Mouse (Mus musculus): Measurements from ENCODE around the gene Adam11. TPM values are rescaled to one million over a fixed set of nuclear protein-coding genes. Genes with fewer than 3 reads are reported as not detected.

The Adam11 gene
- polyA plus RNA-seq, 1 experiment = 3.6 TPM

GRCm38 (mm10) chr11:102749712-102750111 is 11.5 kb upstream of the Adam11 start:
- Histone ChIP-seq H3K4me3 (replicated peaks; ENCODE audit: extremely low read depth, low read depth, low read length) (no peak overlapping the region), H3K4me1 (ENCODE audit: control insufficient read depth, insufficient read depth, low read length) (no peaks in the 10 kb centered on the region)
- DNase-seq = no peak
- WGBS = 82% methylated on average over 2 of the region's 2 CpGs
- TF ChIP-seq POLR2A (IDR thresholded peaks at IDR 0.05; ENCODE audit: borderline replicate concordance, extremely low read depth, low read depth, low read length) (no peak), CTCF (IDR thresholded peaks at IDR 0.05; ENCODE audit: insufficient read depth, low read length) (no peak)

GRCm38 (mm10) chr11:102752896-102753590 is 8.2 kb upstream of the Adam11 start:
- 68% methylated on average over 13 of the region's 13 CpGs for WGBS

GRCm38 (mm10) chr11:102753591-102754324 is 7.5 kb upstream of the Adam11 start:
- no peak for DNase-seq
- Histone ChIP-seq H3K4me1 (ENCODE audit: control insufficient read depth, insufficient read depth, low read length) (no peaks in the 10 kb centered on the region), H3K4me3 (replicated peaks; ENCODE audit: extremely low read depth, low read depth, low read length) (no peak overlapping the region)
- TF ChIP-seq CTCF (IDR thresholded peaks at IDR 0.05; ENCODE audit: insufficient read depth, low read length) = no peak
- no peak for TF ChIP-seq POLR2A (IDR thresholded peaks at IDR 0.05; ENCODE audit: borderline replicate concordance, extremely low read depth, low read depth, low read length)
- WGBS = 46% methylated on average over 17 of the region's 18 CpGs

More at GRCm38 (mm10) chr11:102752896-102753590, 8.2 kb upstream of the Adam11 start:
- DNase-seq = no peak
- TF ChIP-seq POLR2A (IDR thresholded peaks at IDR 0.05; ENCODE audit: borderline replicate concordance, extremely low read depth, low read depth, low read length) (no peak), CTCF (IDR thresholded peaks at IDR 0.05; ENCODE audit: insufficient read depth, low read length) (no peak)
- no peaks in the 10 kb centered on the region for H3K4me1 ChIP-seq (ENCODE audit: control insufficient read depth, insufficient read depth, low read length)
- no peak overlapping the region for H3K4me3 ChIP-seq (replicated peaks; ENCODE audit: extremely low read depth, low read depth, low read length)

- Histone ChIP-seq H3K4me3 (replicated peaks; ENCODE audit: extremely low read depth, low read depth, low read length) (no peak overlapping the region), H3K4me1 (ENCODE audit: control insufficient read depth, insufficient read depth, low read length) (no peaks in the 10 kb centered on the region)
- 47% methylated on average over 4 of the region's 4 CpGs for WGBS
- TF ChIP-seq CTCF (IDR thresholded peaks at IDR 0.05; ENCODE audit: insufficient read depth, low read length) (no peak), POLR2A (IDR thresholded peaks at IDR 0.05; ENCODE audit: borderline replicate concordance, extremely low read depth, low read depth, low read length) (no peak)
- no peak for DNase-seq
Measured at GRCm38 (mm10) chr11:102754416-102754815, 6.8 kb upstream of the Adam11 start.

- no peak for DNase-seq
- Histone ChIP-seq H3K4me3 (replicated peaks; ENCODE audit: extremely low read depth, low read depth, low read length) (no peak overlapping the region), H3K4me1 (ENCODE audit: control insufficient read depth, insufficient read depth, low read length) (no peaks in the 10 kb centered on the region)
- 70% methylated on average over 7 of the region's 7 CpGs for WGBS
- TF ChIP-seq CTCF (IDR thresholded peaks at IDR 0.05; ENCODE audit: insufficient read depth, low read length) (no peak), POLR2A (IDR thresholded peaks at IDR 0.05; ENCODE audit: borderline replicate concordance, extremely low read depth, low read depth, low read length) (no peak)
Measured at GRCm38 (mm10) chr11:102755391-102755790, 5.8 kb upstream of the Adam11 start.

DNA sequence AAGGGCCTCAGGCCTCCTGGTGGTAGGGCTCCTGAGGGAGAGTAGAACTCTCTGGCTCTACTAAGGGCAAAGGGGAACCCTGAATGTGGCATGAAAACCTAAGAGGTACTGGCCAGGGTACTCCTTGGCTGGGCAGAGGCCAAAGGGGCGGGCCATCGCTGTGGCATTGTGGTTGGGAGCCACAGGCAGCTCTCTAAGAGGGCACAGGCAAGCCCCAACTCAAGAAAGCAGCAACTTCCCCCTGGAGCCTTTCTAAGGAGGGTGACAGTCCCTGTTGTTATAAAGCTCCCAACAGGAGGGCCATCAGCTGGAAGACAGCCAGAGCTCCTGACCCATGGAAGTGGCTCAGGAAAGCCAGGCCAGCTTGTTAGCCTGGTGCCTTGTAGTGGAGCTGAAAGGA is 2.3 kb upstream of the Adam11 start:
- Histone ChIP-seq H3K4me3 (replicated peaks; ENCODE audit: extremely low read depth, low read depth, low read length) (no peak overlapping the region), H3K4me1 (ENCODE audit: control insufficient read depth, insufficient read depth, low read length) (no peaks in the 10 kb centered on the region)
- DNase-seq = no peak
- no peak for TF ChIP-seq CTCF (IDR thresholded peaks at IDR 0.05; ENCODE audit: insufficient read depth, low read length)
- no peak for TF ChIP-seq POLR2A (IDR thresholded peaks at IDR 0.05; ENCODE audit: borderline replicate concordance, extremely low read depth, low read depth, low read length)
- 71% methylated on average over 2 of the region's 2 CpGs for WGBS

GRCm38 (mm10) chr11:102760805-102761308 is 382 bp upstream of the Adam11 start:
- no peak overlapping the region for H3K4me3 ChIP-seq (replicated peaks; ENCODE audit: extremely low read depth, low read depth, low read length)
- no peaks in the 10 kb centered on the region for H3K4me1 ChIP-seq (ENCODE audit: control insufficient read depth, insufficient read depth, low read length)
- DNase-seq = no peak
- TF ChIP-seq CTCF (IDR thresholded peaks at IDR 0.05; ENCODE audit: insufficient read depth, low read length) = no peak
- 38% methylated on average over 6 of the region's 6 CpGs for WGBS

- DNase-seq = no peak
- H3K4me1 ChIP-seq (ENCODE audit: control insufficient read depth, insufficient read depth, low read length) = no peaks in the 10 kb centered on the region
- H3K4me3 ChIP-seq (replicated peaks; ENCODE audit: extremely low read depth, low read depth, low read length) = no peak overlapping the region
- TF ChIP-seq CTCF (IDR thresholded peaks at IDR 0.05; ENCODE audit: insufficient read depth, low read length) (no peak), POLR2A (IDR thresholded peaks at IDR 0.05; ENCODE audit: borderline replicate concordance, extremely low read depth, low read depth, low read length) (no peak)
- WGBS = 24% methylated on average over 15 of the region's 15 CpGs
Measured at GRCm38 (mm10) chr11:102762248-102762647, 1.0 kb downstream of the Adam11 start.

DNA sequence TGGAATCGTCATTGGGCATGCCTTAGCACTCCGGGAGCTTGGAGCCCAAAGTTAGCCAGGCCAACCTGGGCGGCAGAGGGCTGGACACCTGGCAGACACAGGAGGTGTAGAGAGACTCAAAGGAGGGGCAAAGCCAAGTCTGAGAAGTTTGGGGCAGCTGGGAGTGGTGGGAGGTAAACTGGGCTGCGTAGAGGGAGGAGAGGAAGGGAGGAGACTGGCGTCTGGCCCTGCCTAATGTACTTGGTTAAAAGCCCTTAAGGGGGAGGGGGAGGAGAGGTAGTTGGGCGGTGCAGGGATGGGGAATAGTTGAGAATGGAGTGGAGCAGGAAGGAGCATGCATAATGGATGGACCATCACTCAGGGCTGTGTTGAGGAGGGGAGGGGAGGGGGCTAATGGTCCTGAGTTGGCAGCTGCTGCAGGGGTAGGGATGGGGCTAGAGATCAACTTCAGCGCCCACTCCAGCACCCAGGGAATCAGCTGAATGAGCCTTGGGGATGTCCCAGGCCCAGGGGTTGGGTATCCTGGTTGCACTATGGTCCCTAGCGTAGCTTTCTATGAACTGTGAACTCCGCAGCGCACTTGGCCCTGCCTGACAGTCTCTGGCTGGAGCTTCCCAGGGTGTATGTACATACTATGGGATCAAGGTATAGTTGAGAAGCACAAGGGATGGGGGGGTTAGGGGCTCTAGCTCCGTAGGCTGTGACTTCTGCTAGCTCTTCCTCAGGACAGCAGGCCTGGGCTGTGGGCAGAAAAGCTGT is 1.9 kb downstream of the Adam11 start:
- WGBS = 74% methylated on average over 11 of the region's 11 CpGs
- H3K4me3 ChIP-seq (replicated peaks; ENCODE audit: extremely low read depth, low read depth, low read length) = no peak overlapping the region
- no peaks in the 10 kb centered on the region for H3K4me1 ChIP-seq (ENCODE audit: control insufficient read depth, insufficient read depth, low read length)
- no peak for DNase-seq
- TF ChIP-seq POLR2A (IDR thresholded peaks at IDR 0.05; ENCODE audit: borderline replicate concordance, extremely low read depth, low read depth, low read length) = no peak
- no peak for TF ChIP-seq CTCF (IDR thresholded peaks at IDR 0.05; ENCODE audit: insufficient read depth, low read length)

Data from lung, adult 2 months (tissue).